Mouse (Mus musculus) heart, postnatal 36 days (tissue): ENCODE results near the gene Pitpna. TPM values are rescaled to one million over a fixed set of nuclear protein-coding genes. Genes with fewer than 3 reads are reported as not detected.

Experiments used
- DNase-seq, 2 experiments: peaks; one replicate each; pipeline ENCODE4 v3.0.0; 2021 to 2022
- intact Hi-C: fragments of 180-260 bp; cut with DNase I; formaldehyde crosslinking; loops from one replicate; pipeline ENCODE4 v1.15.1; 2025
- total RNA-seq, 2 experiments: library from RNA; stranded (reverse); gene quantifications; 2 replicates each; pipeline ENCODE4 v1.2.3; 2021

The Pitpna gene
- total RNA-seq, 2 experiments from 2014 or later, result 103 to 112 TPM

DNA sequence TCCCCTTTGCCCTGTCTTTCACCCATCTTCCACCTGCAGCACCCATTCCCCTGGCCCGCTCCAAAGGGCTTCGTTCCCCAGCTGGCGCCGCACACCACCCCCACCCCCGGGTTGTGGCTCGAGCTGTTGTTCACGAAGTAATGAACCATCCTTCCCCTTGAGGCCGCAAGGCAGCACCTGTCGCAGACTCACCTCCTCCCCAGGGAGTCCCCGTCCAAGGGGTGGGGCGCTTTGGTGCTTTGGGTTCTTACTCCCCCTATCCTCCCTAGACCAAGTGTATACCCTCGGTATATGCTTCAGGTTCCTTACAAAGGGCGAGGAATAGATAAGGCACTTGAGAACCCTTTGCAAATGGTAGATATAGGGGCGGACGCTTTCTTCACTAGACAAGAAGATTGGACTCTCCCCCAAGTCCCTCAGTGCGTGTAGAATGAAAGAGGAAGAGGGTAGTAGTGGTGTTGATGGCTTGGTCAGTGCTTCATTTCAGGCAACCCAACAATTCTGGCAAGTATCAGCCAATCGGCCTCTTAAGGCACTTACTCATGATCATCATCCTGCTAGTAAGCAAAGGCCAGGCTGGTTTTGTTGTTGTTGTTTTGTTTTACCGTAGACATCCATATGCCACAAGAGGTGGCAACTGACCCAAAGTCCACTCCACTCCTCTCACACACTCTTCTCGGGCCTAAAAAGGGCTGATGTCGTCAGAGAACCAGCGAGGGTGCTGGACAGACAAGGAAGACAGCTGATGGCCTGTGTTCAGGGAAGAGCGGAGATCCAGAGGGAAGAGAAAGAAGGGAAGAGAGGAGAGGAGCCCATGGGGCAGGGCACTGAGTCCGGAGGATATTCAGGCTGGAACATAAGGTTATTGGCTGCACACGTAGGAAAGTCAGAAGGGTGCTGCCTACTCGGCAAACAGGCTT is 66.8 kb downstream of the Pitpna start:
- peak; percentile 17 to 45 for DNase-seq
- intact Hi-C loops, result loop anchor here (5.0 kb wide), 1 partner anchor 192 kb away; the partner anchor contains the start of gene Tlcd2

GRCm38 (mm10) chr11:75655621-75656545 is 68.0 kb downstream of the Pitpna start:
- peak; percentile 83 to 92 for DNase-seq
- intact Hi-C loops, result loop anchor here (2.0 kb wide), 1 partner anchor 23 kb away; the partner anchor contains the start of gene Crk

GRCm38 (mm10) chr11:75656621-75657590 is 69.0 kb downstream of the Pitpna start:
- peak in 1 of 2 experiments; percentile 16 for DNase-seq
- intact Hi-C loops, result loop anchor here (2.0 kb wide), 1 partner anchor 22 kb away; the partner anchor contains the start of gene Crk

DNA sequence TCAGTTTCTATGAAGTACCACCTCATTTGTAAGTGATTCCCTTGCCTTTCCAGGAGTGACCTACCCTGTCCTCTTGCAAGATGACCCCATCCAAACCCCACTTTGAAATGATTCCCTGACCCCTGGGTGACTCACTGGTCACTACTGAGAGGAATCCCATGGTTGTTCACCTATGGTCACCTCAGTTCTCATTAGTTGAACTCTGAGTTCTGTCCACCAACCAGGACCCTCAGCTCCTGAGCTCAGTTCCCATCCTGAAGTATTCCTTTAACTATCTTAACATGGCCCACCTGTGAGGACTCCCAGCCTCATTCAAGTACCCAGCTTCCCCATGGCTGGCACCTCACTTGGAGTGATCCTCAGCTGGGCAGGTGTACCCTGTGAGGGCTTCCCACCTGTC is 69.9 kb downstream of the Pitpna start:
- intact Hi-C loops, result loop anchor here (2.0 kb wide), 1 partner anchor 21 kb away; the partner anchor contains the start of gene Crk

DNA sequence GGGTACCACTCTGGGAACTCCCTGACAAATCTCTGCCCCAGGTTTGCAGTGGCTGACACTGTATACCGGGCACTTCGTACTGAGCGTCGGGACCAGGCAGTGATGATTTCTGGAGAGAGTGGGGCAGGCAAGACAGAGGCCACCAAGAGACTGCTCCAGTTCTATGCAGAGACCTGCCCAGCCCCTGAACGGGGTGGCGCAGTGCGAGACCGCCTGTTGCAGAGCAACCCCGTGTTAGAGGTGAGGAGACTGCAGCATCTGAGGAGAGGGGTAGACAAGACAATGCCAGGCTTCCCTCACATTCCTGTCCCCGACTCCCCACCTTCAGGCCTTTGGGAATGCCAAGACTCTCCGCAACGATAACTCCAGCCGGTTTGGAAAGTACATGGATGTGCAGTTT is 70.4 kb downstream of the Pitpna start:
- no peak for DNase-seq
- intact Hi-C loops, result no loop called here

More for the DNA sequence above, 69.9 kb downstream of the Pitpna start:
- DNase-seq, result no peak

- DNase-seq, result no peak
- intact Hi-C loops, result no loop called here
Observed at GRCm38 (mm10) chr11:75658996-75659750, 71.3 kb downstream of the Pitpna start.

GRCm38 (mm10) chr11:75660081-75660590 is 72.2 kb downstream of the Pitpna start:
- no peak for DNase-seq

GRCm38 (mm10) chr11:75660941-75661800 is 73.3 kb downstream of the Pitpna start:
- intact Hi-C loops, result no loop called here
- DNase-seq, result no peak

More at GRCm38 (mm10) chr11:75660081-75660590, 72.2 kb downstream of the Pitpna start:
- intact Hi-C loops, result no loop called here

DNA sequence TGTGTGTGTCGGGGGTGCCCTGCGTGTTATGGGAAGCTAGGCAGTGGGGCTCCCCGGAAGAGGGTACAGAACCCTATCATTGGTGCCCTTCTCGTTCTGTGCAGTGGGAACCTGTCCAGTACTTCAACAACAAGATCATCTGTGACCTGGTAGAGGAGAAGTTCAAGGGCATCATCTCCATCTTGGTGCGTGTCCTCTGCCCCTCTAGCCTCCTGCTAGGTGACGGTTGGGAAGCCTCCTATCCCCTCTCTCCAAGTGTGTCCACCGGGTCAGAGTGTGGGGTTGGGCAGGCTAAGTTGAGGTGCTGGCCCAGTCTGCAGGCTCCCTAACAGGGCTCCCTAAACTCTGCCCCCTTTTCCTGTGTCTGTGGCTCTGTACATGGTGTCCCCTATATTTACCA is 74.2 kb downstream of the Pitpna start:
- intact Hi-C loops, result no loop called here

DNA sequence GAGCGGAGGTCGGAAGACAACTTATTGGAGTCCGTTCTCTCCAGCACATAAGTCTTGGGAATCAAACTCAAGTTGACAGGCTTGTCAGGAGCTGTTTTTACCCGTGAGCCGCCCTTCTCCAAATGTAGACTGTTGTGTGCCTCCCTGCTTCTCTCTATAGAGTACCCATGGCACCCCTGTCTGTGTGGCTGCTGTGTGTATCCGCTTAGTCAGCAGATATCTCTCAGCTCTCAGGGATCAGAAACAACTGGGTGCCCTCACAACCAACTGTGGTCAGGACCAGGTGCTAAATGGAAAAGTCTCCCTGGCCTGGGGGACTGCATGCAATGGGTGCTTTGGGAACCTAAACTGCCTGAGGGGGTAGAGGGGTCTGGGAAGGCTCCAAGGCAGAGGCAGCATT is 78.4 kb downstream of the Pitpna start:
- no peak for DNase-seq
- intact Hi-C loops, result no loop called here

More for the DNA sequence above, 74.2 kb downstream of the Pitpna start:
- DNase-seq, result no peak

GRCm38 (mm10) chr11:75668621-75669020 is 80.7 kb downstream of the Pitpna start:
- DNase-seq, result no peak
- intact Hi-C loops, result no loop called here

DNA sequence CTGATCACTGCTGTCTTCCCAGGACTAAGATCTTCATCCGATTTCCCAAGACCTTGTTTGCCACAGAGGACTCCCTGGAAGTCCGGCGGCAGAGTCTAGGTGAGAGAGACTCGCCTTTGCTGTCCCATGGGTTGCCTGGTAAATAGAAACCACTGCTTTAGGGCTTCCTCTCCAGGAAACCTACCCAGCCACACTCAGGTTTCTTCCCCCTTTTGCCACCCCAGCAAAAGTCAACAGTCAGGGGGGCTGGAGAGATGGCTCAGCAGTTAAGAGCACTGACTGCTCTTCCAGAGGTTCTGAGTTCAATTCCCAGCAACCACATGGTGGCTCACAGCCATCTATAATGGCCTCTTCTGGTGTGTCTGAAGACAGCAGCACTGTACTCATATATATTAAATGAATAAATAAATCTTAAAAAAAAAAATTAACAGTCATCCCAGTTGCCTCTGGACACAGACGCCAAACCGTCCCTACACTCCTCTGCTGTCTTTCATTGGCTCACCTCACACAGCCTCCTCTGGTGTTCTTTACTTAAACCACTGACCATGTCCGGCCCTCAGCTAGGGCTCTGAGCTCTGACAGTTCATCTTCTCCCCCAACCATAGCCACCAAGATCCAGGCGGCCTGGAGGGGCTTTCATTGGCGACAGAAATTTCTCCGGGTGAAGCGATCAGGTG is 81.4 kb downstream of the Pitpna start:
- no peak for DNase-seq
- intact Hi-C loops, result no loop called here

- no peak for DNase-seq
- intact Hi-C loops, result no loop called here
Observed at GRCm38 (mm10) chr11:75669853-75670200, 81.9 kb downstream of the Pitpna start.

DNA sequence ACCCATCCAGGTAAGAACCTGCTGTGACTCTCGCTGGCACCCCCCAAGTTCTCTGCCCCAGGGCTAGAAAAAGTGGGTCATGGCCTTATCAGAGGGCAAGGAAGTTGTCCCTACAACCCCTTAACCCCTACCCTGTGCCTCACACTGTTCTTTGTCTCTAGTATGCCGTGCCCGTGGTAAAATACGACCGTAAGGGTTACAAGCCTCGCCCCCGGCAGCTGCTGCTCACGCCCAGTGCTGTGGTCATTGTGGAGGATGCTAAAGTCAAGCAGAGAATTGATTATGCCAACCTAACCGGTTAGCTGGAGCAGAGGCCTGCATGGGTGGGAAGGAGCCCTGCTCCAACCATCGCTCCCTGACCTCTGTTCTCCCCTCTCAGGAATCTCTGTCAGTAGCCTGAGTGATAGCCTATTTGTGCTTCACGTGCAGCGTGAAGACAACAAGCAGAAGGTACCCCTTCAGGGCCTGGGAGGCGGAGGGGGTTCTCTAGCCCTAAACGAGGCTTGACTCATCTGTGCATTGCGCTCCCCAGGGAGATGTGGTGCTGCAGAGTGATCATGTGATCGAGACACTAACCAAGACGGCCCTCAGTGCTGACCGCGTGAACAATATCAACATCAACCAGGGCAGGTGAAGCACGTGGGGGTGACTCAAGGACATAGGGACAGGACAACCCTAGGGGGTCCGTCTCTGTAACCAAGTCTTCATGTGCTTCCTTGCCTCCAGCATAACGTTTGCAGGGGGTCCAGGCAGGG is 83.7 kb downstream of the Pitpna start:
- intact Hi-C loops, result no loop called here
- no peak for DNase-seq

DNA sequence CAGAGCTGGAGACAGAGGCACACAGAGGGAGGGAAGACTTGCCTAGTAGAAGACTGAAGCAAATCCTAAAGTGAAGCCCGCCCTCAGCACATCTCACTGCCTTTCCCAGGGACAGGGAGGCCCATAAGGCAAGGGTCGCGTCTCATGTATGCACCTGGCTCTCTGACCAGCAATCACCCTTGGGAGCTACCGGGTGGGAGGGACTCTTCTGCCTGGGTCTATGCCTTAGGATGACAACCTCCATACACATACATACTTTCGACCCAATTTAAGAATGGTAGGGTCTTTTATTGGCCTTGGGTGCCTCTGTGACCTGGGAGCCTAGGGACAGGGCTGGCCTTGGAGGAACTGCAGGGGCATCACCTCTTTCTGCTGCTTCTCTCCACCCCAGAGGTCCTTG is 85.5 kb downstream of the Pitpna start:
- intact Hi-C loops, result no loop called here
- DNase-seq, result no peak

DNA sequence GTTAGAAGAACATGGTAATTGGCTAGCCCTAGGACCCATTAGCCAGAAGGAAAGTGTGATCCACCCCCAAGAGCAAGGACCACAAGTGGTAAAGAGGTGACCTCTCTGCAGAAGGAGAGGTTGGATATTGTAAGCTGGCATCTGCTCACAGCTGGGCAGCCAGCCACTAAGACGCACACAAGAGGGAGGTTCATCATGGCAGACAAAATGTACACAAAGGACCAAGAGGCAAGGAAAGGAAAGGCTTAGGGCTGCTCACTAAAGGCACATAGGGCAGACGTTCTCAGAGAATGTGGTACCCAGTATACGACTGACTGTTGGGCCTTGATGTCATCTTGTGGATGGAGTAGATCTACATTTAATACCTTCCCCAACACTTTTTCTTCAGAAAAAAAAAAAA is 87.0 kb downstream of the Pitpna start:
- intact Hi-C loops, result no loop called here
- DNase-seq, result no peak
